Mouse (Mus musculus): ENCODE results near the gene Rab34. TPM values are rescaled to one million over a fixed set of nuclear protein-coding genes. Genes with fewer than 3 reads are reported as not detected.

Gene Rab34
- total RNA-seq (2021), result 10 to 100 TPM; 69.9 to 71.9 TPM
- long read RNA-seq, experiment 1, transcript Rab34-201 (11 exons, 1,368 nt), result minor isoform, 8 of 58 reads
- long read RNA-seq, experiment 1, transcript Rab34-203 (10 exons, 1,685 nt), result major isoform, 37 of 58 reads
- long read RNA-seq, experiment 1, partial matches to known transcripts, result 1 of 58 reads
- long read RNA-seq, experiment 1, other reads (novel, unspliced or antisense), result 12 of 58 reads
- long read RNA-seq, experiment 2, transcript Rab34-201 (11 exons, 1,368 nt), result minor isoform, 43 of 194 reads
- long read RNA-seq, experiment 2, transcript Rab34-203 (10 exons, 1,685 nt), result major isoform, 119 of 194 reads
- long read RNA-seq, experiment 2, partial matches to known transcripts, result 13 of 194 reads
- long read RNA-seq, experiment 2, other reads (novel, unspliced or antisense), result 18 of 194 reads

DNA sequence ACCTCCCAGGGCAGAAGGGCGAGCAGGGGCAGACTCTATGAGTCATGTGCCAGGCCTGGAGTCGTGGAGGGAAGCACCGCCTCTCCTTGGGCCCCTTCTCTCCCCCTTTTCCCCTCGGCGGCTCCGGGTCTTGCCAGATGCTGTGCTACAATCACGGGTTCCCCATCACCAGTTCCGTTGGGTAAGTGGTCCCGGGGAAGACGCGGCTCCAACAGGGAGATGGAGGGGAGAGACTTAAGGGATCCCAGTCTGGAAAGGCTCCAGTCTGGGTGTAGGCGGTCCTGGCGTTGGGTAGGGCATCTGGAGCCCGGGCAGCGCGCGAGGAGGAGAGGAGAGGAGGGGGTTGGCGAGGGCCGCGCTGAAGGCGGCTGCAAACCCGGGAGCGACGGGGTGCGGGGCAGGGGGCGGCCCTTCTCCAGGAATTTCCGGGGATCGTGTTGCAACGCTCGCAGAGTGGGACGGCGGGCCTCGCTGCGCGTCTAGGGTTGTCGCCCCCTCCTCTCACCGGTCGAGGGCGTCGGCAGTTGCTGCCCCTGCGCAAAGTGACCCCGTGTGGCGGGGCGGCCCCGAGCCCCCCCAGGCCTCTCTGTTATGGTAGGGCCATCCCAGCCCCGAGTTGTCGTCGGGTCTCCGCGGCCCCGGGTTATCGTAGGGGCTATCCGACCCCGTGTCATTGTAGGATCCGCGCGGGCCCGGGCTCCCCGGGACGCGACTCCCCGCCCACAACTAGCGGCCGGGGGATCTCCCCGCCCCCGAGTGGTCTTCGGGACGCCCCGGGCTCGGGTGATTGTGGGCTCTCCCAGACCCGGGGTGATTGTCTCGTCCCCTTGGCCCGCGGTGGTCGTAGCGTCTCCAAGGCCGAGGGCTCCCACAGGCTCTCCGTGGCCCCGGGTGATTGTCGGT, at the start of gene Rab34:
Rab34 (plus strand) TSS at position 100 of the 903 bp plus-strand sequence.
- peak; percentile 60 to 61 for DNase-seq (ENCODE audit: low spot score in 2 of 2)

DNA sequence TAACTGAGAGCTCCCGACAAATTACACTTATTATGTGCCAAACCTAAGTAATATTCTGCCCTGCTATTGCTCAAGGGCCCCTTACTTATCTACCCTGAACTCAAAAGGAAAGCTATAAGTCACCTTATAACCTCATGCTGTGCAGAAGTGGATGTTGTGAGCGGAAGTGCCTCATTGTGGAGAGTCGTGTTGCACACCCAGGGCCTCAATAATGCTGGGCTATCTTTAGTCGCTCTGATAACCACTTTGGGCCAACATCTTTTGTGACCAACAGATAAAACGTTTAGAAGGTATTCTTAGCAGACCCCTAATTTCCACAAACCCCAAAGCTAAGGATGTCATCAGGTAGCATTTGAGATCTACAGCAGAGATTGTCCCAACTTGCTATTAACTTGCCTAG, 47.6 kb upstream of the Rab34 start:
- no peak for DNase-seq (ENCODE audit: low spot score in 2 of 2)

DNA sequence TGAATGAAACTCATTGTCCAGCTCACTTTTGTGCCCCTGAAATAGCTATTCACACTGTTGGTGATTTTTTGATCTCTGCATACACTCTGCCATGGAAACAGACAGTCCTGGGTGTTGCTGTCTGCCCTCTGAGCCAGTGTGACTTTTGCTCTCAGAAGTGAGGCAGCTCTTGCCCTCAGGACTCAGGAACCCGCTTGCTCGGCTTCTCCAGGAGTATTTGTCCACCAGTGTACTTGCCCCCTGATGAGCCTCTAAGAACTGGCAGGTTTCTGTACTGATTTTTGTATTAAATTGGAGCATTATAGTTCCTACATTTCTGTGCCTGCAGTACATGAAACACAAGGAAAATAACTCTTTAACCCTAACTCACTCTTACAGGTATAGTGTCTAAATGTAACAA, 44.7 kb upstream of the Rab34 start:
- DNase-seq (ENCODE audit: low spot score in 2 of 2), result no peak

DNA sequence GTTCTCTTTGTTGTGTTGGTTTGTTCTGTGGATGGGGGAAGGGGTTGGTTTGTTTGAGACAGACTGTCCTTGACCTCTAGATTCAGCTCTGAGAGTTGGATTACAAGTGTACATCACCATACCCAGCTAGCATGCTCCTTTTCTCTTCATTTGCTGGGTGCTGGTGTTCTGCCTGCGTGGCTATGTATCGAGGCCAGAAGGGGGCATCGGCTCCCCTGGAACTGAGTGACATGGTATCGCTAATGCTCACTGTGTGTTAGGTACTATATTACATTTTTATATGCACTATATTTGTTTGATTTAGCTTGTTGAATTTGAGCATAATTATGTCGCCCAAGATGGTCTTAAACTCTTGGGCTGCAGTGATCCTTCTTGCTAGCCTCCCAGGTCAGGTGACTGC, 42.1 kb upstream of the Rab34 start:
- no peak for DNase-seq (ENCODE audit: low spot score in 2 of 2)

DNA sequence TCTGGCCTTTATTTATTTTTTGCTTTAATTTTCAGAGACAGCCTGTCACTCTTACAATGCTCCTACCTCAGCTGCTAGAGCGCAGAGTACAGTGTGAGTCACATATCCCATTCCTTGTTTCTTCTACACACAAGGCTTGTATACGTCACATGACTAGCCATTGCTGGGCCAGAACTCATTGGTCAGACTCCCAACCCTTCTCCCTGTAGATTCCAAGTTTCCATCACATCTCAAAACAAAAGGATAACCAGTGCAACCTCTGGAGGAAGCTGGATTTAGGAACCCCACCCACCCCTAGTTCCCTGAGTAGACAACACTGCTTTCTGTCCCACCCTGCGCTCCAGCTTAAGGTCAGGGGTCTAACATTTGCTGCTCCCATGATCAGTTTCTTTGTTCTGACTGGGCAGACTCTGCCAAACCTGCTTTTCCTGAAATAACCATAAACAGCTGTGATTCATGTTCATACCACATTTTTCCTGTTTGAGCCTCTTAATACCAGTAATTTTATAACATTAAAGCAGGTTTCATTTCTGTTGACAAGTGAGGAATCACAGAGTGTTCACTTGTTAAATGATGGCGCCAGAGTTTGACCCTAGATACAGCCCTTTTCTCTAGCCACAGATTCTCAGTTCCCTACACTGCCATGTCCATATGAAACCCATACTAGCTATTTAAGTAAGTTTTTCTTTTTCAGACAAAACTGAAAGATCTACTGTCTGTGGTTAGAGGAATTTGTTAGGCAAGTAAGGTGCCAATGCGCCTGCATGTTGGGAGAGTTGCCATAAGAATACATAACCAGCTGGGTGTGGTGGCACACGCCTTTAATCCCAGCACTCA, 41.3 kb upstream of the Rab34 start:
- DNase-seq (ENCODE audit: low spot score in 2 of 2), result no peak

DNA sequence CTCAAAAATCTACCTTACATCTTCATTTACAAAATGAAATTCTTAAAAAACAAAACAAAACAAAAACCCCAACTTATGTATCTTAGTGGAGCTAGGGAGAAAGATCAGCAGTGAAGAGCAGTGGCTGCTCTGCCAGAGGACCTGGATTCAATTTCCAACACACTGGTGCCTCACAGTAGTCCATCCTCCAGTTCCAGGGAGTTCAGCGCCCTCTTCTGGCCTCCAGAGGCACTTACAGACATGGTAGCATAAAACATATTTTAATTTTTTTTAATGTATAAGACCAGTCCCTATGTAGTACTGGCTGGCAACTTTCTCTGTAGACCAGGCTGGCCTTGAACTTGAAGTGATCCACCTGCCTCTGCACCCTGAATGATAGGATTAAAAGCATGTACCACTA, 37.1 kb upstream of the Rab34 start:
- DNase-seq (ENCODE audit: low spot score in 2 of 2), result no peak

DNA sequence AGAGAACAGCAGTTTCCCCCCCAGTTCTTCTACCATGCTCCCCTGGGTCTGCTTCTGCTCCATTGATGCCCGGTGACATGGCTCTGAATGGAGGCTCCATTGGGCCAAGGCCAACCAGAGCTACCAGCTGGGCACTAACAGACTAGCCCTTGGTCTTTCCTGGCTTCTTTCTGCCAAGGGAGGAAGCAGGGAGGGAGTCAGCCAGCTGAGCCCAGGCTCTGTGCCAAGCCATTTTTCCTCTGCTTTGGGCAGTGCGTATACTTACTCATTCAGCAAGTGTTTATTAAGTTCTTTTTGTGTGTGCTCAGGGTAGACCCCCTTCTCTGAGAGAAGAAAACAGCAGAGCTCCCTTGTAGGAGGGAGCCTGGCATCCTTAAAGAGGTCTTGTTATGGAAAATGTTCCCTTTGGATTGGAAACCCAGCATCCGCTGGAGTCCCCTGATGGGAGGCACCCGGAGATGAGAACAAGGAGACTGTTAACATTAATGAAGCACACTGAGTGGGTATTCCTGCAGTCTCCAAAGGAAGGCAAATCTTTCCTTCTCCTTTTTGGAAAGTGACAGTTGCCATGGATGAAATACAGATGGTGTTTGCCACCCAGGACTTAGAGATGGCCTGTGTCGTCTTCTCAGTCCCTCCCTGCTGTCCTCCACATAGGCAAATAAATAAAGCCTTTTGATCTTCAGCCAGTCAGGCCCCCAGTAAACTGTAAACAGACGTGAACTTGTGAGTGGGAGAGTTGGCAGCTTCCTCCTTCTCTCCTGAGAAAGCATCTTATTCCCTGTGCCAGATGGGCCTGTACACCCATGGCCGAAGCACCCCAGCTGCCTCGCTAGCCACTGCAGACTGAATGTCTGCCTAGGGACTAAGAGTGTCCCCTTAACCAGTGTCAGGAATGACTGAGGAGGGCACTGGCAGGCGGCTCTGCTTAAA, 35.7 kb upstream of the Rab34 start:
- DNase-seq (ENCODE audit: low spot score in 2 of 2), result peak in 1 of 2 experiments; percentile 52

DNA sequence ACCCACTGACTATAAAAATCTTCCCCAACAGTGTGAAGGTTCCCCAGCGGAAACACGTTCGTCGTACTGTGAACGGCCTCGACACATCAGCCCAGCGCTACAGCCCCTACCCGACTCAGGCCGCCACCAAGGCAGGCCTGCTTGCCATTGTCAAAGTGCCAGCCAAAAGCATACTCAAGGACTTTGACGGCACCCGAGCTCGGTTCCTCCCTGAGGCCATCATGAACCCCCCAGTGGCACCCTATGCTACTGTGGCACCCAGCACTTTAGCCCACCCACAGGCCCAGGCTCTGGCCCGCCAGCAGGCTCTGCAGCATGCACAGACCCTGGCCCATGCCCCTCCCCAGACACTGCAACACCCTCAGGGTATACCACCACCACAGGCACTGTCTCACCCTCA, 34.5 kb upstream of the Rab34 start:
- DNase-seq (ENCODE audit: low spot score in 2 of 2), result no peak

DNA sequence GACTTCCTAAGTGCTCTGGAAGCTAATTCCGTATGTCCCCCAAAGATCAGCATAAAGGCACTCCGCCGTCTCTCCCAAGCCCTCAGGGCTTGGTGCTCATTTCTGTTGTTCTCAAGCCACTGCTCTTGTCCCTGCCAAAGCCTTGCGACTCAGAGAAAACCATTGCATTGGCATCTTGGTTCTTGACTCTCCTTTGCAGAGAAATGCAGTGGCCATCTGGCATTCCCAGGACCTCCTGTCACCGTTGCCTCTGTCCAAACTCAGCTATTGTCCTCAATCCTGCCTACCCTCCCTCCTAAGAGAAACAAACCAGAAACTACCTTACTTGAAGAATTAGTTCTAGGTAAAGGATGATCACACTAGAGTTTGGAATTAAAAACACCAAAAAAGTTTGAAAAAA, 32.6 kb upstream of the Rab34 start:
- DNase-seq (ENCODE audit: low spot score in 2 of 2), result no peak

DNA sequence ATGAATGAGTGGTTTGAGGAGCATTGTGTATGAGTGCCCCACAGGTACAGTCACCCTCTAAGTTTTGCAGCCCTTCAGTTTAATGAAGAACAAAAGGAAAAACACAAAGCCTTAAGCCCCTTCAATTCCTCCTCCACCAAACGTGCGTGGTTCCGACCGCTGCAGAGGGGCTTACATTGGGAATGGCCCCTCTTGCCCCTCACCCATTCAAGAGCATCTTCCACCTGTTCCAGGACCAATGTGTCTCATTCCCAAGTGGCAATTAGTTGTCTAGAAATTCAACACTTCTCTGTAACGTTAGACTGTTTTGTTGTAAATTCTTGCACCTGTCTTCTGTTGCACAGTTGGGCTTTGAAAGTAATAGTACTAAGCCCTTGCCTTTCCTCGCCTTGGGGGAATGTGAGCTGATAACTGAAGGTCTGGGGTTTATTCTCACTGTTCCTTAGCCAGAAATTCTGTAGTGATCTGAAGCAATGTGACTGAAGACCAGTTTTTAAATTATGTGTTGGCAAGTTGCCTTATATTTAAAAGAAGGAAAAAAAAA, 32.0 kb upstream of the Rab34 start:
- no peak for DNase-seq (ENCODE audit: low spot score in 2 of 2)

DNA sequence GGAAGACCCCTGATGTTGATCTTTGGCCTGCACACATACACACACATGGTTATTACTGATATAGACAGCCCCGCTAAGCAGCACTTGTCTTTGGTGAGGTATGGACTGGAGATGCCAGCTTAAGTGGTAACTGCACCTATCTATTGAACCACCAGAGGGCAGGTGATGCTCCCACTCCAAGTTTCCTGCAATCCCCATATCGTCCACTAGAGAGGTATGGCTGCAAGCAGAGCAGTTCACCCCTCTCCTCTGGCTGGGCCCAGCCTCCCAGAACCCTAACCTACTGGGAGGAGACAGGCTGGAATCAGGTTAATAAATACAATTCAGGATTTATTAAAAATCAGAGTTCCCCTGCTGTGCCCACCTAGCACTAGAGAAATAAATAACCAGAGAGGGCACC, 29.1 kb upstream of the Rab34 start:
- peak in 1 of 2 experiments; percentile 63 for DNase-seq (ENCODE audit: low spot score in 2 of 2)

DNA sequence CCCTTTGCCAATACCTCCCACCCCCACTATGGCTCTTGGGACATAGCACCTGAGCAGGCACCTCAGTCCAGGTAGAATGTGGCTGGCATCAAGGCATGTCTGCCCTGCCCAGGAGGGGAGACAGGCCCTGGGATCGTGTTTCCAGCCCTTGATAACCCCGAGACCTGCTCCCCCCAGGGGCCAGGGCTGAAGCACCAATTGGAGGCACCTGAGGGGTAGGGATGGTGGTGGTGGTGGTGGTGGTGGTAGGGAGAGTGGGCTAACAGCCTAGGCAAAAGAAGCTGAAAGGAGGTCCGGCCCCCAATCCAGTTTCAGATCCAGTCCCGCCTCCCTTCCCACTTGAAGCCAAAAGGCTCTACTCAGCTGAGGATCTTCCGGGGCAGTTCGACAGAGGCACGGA, 28.7 kb upstream of the Rab34 start:
- DNase-seq (ENCODE audit: low spot score in 2 of 2), result no peak

DNA sequence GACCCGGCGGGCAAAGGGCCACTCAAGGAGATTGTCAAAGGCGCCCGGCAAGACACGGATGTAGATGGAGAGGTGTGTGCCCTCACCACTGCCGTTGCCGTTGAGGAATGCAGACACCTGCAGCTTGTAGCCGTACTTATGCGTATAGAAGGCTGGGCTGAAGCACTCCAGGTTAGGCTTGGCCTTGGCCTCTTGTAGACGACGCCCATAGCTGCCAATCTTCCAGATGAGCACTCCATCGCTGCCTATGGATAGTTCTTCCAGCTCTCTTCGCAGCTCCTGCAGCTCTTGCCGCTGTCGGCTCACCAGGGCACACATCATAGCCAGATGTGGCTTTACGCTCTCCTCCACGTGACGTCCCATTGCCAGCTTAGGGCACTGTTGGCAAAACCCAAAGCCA, 28.1 kb upstream of the Rab34 start:
- no peak for DNase-seq (ENCODE audit: low spot score in 2 of 2)

DNA sequence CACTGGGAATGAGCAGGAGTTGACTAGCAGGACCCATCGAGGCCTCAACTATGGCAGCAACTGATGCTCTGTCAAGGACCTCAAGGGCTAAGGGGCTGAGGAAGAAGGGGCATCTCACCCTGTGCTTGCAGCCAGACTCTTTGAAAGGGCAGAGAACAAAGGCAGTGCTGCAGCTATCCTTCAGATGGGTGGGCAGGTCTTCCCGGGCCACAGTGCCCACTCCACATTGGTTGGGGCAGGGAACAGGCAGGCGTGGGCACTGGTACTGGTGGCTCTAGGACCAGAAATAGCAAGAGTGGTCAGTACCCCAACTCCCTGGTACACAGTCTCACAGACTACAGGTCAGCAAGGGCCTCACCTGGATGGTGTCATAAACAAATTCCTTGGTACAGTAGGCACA, 27.6 kb upstream of the Rab34 start:
- DNase-seq (ENCODE audit: low spot score in 2 of 2), result no peak

DNA sequence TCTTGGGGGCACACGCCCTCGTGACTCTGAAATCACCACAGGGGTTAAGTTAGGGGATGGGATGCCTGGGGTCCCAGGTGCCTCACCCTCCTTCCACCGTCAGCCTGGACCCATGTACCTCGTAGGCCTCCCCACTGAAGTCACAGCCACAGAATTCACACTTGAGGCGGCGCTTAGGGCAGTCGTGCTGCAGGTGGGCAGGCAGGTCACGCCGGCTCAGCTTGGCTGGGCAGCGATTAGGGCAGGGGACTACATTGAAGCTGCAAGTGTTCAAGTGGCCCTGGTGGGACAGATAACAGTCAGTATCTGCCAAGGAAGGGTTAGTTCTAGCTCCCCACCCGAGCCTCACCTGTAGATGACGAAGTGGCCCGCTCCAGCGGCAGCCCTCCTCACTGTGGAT, 27.1 kb upstream of the Rab34 start:
- no peak for DNase-seq (ENCODE audit: low spot score in 2 of 2)

DNA sequence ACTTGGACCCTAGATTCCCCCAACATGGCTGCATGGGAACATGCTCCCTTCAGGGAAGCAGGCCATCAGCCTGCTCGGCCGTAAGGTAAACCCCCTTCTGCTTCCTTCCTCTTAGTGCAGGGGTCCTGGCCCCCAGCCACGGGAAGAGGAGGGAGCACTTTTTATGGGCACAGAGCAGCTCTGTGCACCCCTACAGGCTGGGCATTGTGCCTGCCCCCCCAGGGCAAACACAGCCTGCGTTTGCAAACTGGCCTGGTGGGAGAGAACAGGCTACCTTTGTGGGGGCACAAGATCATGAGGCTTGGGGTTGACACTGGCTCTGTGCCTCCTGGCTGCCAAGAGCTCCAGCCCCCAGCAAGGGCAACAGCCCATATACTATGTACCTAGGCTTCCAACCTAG, 26.3 kb upstream of the Rab34 start:
- no peak for DNase-seq (ENCODE audit: low spot score in 2 of 2)

DNA sequence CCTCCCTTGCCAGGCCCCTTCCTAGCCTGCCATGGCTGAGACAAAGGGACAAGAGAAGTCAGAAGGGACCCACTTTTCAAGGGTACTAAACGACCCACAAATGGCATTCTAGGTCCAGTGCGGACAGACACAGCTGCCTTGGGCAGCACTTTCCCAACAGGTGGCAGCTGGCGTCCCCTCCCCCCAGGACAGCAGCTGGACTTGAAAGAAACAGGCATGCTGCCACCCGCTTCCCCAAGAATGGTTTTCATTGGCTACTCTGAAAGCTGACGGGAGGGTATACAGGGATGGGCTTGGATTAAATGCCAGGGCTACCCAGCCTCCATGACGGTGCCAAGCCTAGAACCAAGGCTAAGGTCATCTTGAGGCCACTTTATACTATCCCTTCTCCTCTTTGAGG, 25.7 kb upstream of the Rab34 start:
- no peak for DNase-seq (ENCODE audit: low spot score in 2 of 2)

DNA sequence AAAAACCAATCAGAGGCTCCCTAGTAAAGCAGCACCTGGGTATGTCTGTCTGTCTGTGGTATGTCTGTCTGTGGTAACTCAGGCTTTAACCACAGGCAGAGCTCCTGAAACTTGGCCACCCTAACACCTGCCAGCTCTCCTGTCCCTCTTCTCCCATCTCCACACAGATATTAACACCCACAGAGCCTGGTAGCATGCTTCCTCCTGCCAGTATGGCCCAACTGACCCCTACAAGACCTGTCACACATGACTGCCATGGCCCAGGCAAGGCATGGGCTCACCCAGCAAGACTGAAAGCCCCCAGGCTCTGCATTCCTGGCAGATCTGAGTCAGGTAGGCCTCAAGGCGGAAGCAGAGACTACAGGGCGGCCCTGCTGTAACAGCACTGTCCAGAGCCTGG, 25.2 kb upstream of the Rab34 start:
- no peak for DNase-seq (ENCODE audit: low spot score in 2 of 2)

DNA sequence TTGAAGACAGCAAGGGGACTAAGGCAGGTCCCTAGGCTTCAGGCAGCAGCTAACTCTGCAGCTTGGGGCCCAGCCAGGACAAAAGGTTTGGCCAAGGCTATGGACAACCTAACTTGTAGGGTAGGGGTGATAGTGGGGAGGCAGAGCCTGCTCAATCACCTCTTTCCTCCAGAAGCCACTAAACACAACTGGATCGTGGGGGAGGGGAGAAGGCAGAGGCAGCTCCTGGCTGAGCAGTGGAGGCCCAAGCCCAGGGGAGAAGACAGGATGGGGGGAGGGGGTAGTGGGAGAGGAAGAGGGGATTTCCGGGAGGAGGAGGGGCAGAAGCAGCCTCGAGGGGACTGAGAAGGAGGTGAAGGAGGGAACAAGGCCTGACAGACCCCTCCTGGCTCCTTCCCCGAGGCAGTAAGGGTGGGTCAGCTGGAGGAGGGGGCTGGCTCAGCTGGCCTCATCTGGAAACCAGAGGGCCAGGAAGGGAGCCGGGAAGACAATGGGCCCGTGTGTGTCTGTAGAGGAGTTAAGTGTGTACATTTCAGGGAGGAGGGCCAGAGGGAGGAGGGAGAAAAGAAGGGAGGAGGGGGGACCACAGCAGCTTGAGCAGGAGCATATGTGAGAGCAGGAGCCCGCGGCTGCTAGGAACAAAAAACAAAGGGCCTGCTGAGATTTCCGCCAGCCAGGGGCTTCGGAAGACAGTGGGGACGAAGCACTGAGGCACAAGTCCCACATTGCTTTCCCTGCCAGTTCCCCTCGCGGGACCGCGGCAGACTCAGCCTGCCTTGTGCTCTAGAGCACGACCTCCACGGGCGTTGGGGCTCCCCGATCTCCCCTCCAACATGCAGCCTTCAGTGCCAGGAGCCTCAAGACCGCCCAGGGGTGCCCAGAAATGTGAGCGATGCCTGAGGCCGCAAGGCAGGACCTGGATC, 24.3 kb upstream of the Rab34 start:
- peak in 1 of 2 experiments; percentile 53 for DNase-seq (ENCODE audit: low spot score in 2 of 2)
